Mouse (Mus musculus) embryonic fibroblast, embryonic 13.5 days (primary cell): ENCODE measurements at regions not wholly inside any gene's neighbourhood (a gene's known extent, or its start where the extent isn't known, plus 50 kb on each side); places are given as distances from the start of the nearest gene placed in this dataset.

ENCODE experiments used
- CTCF ChIP-seq: IDR thresholded peaks from 2 replicates; pipeline ENCODE4 v1.5.1; 2011; ENCODE audit warnings: mild to moderate bottlenecking, control low read depth, low read length, moderate library complexity, borderline replicate concordance; ENCODE audit not compliant: insufficient read depth
- POLR2A ChIP-seq: IDR thresholded peaks from 2 replicates; pipeline ENCODE4 v1.6.1; 2011; ENCODE audit warnings: low read depth, mild to moderate bottlenecking, control low read depth, low read length, moderate library complexity

DNA sequence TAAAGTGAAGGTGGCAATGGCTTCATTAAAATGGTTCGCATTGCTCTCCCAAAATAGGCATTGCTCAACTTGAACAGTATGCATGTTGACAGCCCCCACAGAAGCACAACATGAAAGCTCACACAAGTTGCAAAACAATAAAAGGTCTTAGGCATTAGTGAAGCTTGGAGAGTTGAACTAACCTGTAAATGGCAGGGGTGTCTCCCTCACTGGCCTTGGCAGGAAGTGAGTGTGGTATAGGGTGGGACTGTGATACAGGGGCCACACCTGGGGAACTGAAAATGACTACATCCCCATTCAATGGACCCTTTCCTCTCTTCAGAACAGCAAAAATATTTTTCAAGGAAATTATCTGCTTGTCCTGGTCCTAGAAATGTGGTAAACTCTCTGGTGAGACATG, 499.6 kb downstream of the Ebf1 start:
- TF ChIP-seq CTCF: no peak
- TF ChIP-seq POLR2A: no peak
